Mouse (Mus musculus): ENCODE data around the gene Rcbtb2.

DNA sequence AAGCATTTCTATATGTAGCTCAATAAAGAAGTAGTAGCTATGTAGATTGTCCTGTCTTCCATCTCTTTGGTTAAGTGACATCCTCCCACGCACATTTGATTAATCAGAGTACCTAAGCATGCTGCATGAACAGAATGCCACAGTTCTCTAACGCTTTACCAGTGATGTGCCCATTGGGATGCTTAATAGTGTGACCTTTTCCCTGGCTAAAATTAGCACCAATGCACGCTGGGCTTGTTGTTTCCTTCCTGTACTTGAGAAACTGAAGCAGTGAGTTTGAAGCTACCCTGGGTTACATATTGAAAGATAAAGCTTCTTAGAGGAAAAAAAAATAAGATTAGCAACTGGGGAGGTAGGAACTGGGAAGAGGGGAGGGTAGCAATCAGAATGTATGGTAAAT, 81.2 kb downstream of the Rcbtb2 start:
- TF ChIP-seq CTCF (IDR thresholded peaks at IDR 0.05; ENCODE audit: control insufficient read depth, insufficient read depth, insufficient replicate concordance, low read depth, low read length) (no peak), POLR2A (IDR thresholded peaks at IDR 0.05; ENCODE audit: control insufficient read depth, low read depth, low read length) (no peak)

Data from testis, adult 2 months (tissue).